Mouse (Mus musculus): Measurements from ENCODE around the gene Pttg1. TPM values are rescaled to one million over a fixed set of nuclear protein-coding genes. Genes with fewer than 3 reads are reported as not detected.

The Pttg1 gene
- total RNA-seq, 2 experiments from 2014 or later, result 45.0 to 60.9 TPM

DNA sequence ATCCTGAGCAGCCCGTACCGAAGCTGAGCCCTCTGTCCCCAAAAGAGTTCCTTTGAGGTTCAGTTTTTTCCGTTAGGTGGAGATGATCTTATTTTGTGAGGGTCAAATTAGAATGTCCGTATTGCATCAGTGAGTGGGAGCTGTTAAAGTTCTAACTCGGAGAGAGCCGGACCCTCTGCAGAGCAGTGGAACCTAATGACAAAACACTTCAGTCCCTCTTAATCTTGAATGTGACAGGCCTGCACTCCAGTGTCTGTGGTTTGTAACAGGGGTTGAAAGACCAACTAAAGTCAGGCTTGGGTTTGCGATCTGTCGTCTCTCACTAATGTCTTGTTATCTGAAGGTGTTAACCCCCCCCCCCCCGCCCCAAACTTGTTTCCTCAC, 8.0 kb upstream of the Pttg1 start:
- Histone ChIP-seq H3K4me3 (peak overlapping the region; percentile 97), H3K27ac (peak overlapping the region; percentile 94)
- DNase-seq, result no peak
- TF ChIP-seq CTCF (IDR thresholded peaks at IDR 0.05), result no peak
- intact Hi-C loops (cut with DNase I), result no loop called here

GRCm38 (mm10) chr11:43433254-43434023, 7.4 kb upstream of the Pttg1 start, which contains the start of gene Slu7:
TSS of gene Slu7 (plus strand) at chr11:43433744.
- peak within 1 kb of the TSS; percentile 94 for H3K27ac ChIP-seq
- intact Hi-C loops (cut with DNase I), result no loop called here
- peak within 1 kb of the TSS; percentile 97 for H3K4me3 ChIP-seq
- peak; percentile 79 for DNase-seq
- TF ChIP-seq CTCF (IDR thresholded peaks at IDR 0.05), result peak; percentile 12; the same call in 1 of the 2 replicates

DNA sequence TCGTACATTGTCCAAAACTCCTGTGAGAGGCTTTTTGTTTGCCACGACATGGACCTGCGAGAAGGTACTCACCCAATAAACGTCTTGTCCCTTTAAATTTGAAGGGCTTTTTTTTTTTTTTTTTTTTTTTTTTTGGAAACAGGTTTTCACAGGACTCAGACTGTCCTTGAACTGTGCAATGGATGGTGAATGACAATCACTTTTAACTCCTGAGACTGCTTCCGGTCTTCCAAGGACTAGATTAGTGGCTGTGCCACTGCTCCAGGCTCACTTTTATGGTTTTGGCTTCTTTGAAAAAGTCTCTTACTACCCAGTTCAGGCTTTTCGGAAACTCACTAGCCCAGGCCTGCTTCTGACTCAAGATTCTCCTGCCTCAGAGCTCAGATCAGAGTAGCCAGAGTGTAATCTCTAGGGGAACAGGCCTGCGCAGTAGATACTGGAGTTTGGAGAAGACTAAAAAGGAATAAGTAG, 398 bp upstream of the Pttg1 start:
- intact Hi-C loops (cut with DNase I), result no loop called here

GRCm38 (mm10) chr11:43425166-43425709, 813 bp downstream of the Pttg1 start:
- intact Hi-C loops (cut with DNase I), result no loop called here
- no peak for TF ChIP-seq CTCF (IDR thresholded peaks at IDR 0.05)
- Histone ChIP-seq H3K4me3 (peak overlapping the region; percentile 83), H3K27ac (peak overlapping the region; percentile 92; the same call in 1 of the 2 replicates)
- no peak for DNase-seq

More for the DNA sequence above, 398 bp upstream of the Pttg1 start:
- Histone ChIP-seq H3K4me3 (peak overlapping the region; percentile 83), H3K27ac (peak overlapping the region; percentile 92)
- TF ChIP-seq CTCF (IDR thresholded peaks at IDR 0.05), result no peak
- DNase-seq, result peak; percentile 29

GRCm38 (mm10) chr11:43424386-43424785, 1.7 kb downstream of the Pttg1 start:
- DNase-seq, result no peak
- TF ChIP-seq CTCF (IDR thresholded peaks at IDR 0.05), result peak; percentile 41
- Histone ChIP-seq H3K27ac (no peak overlapping the region), H3K4me3 (no peak overlapping the region)
- intact Hi-C loops (cut with DNase I), result no loop called here

DNA sequence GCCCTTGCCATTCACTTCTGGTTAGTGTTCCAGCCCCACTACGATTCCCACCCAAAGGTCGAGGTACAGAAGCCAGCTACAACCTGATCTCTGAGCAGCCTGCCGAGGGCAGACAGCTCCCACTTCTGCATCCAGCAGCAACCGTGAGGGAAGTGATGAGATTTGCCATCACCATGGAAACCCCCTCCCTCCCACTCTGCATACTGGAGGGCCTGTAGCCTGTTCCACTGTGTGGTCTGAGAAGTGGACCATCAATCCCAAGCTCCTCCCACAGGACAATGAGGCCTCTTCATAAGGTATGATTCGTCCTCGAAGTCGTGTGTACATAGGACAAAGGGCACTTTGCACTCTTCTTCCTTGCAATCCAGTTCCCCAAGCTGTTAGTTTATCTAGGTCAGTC, 8.8 kb downstream of the Pttg1 start:
- Histone ChIP-seq H3K27ac (no peak overlapping the region), H3K4me3 (no peak overlapping the region)
- intact Hi-C loops (cut with DNase I), result no loop called here
- no peak for DNase-seq
- no peak for TF ChIP-seq CTCF (IDR thresholded peaks at IDR 0.05)

GRCm38 (mm10) chr11:43412771-43413451, 13.1 kb downstream of the Pttg1 start:
- Histone ChIP-seq H3K27ac (no peak overlapping the region), H3K4me3 (no peak overlapping the region)
- peak; percentile 89 for TF ChIP-seq CTCF (IDR thresholded peaks at IDR 0.05)
- peak; percentile 64 for DNase-seq
- intact Hi-C loops (cut with DNase I), result no loop called here

GRCm38 (mm10) chr11:43411413-43411812, 14.6 kb downstream of the Pttg1 start:
- TF ChIP-seq CTCF (IDR thresholded peaks at IDR 0.05), result peak; percentile 91
- Histone ChIP-seq H3K27ac (no peak overlapping the region), H3K4me3 (no peak overlapping the region)
- peak; percentile 51 for DNase-seq
- intact Hi-C loops (cut with DNase I), result no loop called here

DNA sequence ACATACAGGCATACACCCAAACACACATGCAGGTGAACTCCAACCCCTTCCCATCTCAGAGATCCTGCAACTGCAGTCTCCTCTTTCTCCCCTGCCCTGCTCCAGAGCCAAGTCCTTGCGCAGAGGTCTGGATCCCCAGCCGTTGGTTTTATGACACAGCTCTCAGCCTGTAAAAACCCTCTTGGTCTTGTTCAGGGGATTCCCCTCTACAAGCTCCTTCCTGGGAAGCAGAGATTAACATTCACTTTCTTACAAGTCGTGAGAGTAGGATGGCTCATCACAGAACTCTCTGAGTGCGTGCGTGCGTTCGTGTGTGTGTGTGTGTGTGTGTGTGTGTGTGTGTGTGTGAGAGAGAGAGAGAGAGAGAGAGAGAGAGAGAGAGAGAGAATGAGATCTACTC, 15.8 kb downstream of the Pttg1 start:
- no peak overlapping the region for H3K27ac ChIP-seq
- no peak overlapping the region for H3K4me3 ChIP-seq
- intact Hi-C loops (cut with DNase I), result no loop called here
- no peak for DNase-seq
- TF ChIP-seq CTCF (IDR thresholded peaks at IDR 0.05), result no peak

DNA sequence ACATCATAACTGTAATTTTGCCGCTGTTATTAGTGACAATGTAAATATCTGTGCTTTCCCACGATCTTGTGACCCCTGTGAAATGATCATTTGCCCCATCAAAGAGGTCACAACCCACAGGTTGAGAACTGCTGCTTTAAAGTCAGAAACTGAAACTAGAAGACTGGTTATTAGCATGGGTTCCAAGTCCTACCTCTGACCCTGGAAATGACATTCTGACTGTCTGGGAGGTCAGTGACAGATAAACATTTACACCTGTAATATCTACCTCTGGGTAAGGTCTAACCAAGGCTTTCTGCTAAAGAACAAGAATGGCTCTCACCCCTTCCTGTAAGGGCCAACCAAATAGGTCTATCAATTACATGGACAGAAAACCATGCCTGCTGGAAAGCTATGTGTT, 17.2 kb downstream of the Pttg1 start:
- intact Hi-C loops (cut with DNase I), result no loop called here
- no peak for TF ChIP-seq CTCF (IDR thresholded peaks at IDR 0.05)
- Histone ChIP-seq H3K4me3 (no peak overlapping the region), H3K27ac (no peak overlapping the region)
- no peak for DNase-seq

DNA sequence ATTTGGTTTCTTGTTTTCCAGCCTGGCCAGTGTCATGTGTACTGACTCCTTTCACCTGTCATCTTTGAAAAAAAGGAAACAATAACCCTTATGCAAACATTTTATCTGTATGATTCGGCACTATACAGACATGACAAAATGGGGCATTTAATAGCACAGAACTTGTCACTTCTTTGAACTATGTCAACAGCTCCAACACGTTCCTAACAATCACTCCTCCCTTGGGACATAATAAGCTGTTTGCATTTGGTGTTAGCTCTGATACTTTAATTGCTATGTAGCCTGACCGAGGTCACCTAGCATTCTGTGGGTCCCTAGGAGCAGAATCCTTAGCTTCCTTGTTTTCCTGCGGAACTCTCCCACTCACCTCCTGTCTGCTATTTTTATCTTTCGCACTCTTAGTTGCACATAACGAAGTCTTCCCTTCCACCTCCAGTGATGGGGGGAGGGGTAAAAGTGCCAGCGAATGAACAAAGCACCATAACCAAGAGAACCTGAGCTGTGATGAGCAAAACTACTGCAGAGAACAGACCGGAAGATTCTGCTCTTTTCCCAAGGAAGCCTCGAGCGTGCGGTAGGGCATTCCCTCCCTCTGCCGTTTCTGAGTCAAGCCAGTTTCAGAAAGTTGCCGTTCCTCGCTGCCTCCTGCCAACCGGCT, 21.8 kb downstream of the Pttg1 start:
- TF ChIP-seq CTCF (IDR thresholded peaks at IDR 0.05), result no peak
- DNase-seq, result no peak
- intact Hi-C loops (cut with DNase I), result no loop called here
- Histone ChIP-seq H3K4me3 (no peak overlapping the region), H3K27ac (no peak overlapping the region)

DNA sequence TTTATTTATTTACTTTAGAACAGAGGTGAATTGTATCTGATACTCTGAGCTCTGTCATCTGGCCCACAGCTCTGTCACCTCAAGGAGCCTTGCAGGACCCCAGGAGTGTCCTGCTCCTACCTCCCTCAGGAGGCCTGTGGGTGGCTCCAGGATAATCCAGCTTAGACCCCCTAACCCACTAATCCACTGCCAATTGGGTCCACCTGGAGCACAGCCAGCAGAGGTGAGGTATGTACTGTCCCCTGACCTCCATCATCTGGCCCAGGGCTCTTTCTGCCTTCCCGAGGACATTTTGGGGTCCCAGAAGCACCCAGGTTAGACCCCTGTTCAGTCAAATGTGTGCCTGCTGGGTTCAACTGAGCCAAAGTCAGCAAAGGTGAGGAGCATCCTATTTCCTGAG, 25.9 kb downstream of the Pttg1 start:
- intact Hi-C loops (cut with DNase I), result no loop called here
- no peak overlapping the region for H3K27ac ChIP-seq
- H3K4me3 ChIP-seq, result no peak overlapping the region
- no peak for TF ChIP-seq CTCF (IDR thresholded peaks at IDR 0.05)
- DNase-seq, result no peak

GRCm38 (mm10) chr11:43399297-43399696, 26.8 kb downstream of the Pttg1 start:
- DNase-seq, result no peak
- intact Hi-C loops (cut with DNase I), result no loop called here
- H3K4me3 ChIP-seq, result no peak overlapping the region
- H3K27ac ChIP-seq, result no peak overlapping the region
- peak; percentile 34 for TF ChIP-seq CTCF (IDR thresholded peaks at IDR 0.05)

All from gastrocnemius, adult 2 months (tissue).